Mouse (Mus musculus) midbrain, embryonic 14.5 days (tissue): ENCODE data around the gene Ifitm3. TPM values are rescaled to one million over a fixed set of nuclear protein-coding genes. Genes with fewer than 3 reads are reported as not detected.
"Not testable (repeated sequence)": the region's sequence is repeated elsewhere in the genome, so short reads cannot be mapped to it uniquely, and the experiment has no call there.

Experiments used
- ATAC-seq: fragments of 200-750 bp; cut with Nextera tagmentation; 2 replicates; pipeline ENCODE4 v1.8.0; 2017; ENCODE audit warnings: moderate number of reproducible peaks, moderate library complexity; ENCODE audit not compliant: low FRiP score, low TSS enrichment
- DNase-seq: peaks from one replicate; pipeline ENCODE4 v3.0.0-alpha.2; 2015
- H3K27ac ChIP-seq: fragments of 300-500 bp; sonication (generic); replicated peaks from 2 replicates; pipeline ENCODE4 v1.5.1; 2014; ENCODE audit warnings: mild to moderate bottlenecking, low read depth, low read length, moderate library complexity
- H3K27me3 ChIP-seq: fragments of 300-500 bp; sonication (generic); 2 replicates; pipeline ENCODE4 v1.6.1; 2014; ENCODE audit warnings: low read length, control low read depth, mixed read lengths; ENCODE audit not compliant: control insufficient read depth, insufficient read depth
- H3K36me3 ChIP-seq: fragments of 300-500 bp; sonication (generic); 2 replicates; pipeline ENCODE4 v1.6.1; 2014; ENCODE audit warnings: low read length, control low read depth; ENCODE audit not compliant: control insufficient read depth, insufficient read depth
- H3K4me1 ChIP-seq: fragments of 300-500 bp; sonication (generic); 2 replicates; pipeline ENCODE4 v1.6.1; 2014; ENCODE audit warnings: mild to moderate bottlenecking, antibody characterized with exemption, low read length, control low read depth; ENCODE audit not compliant: control insufficient read depth, insufficient read depth
- H3K4me2 ChIP-seq: fragments of 300-500 bp; sonication (generic); 2 replicates; pipeline ENCODE4 v1.6.1; 2014; ENCODE audit warnings: mild to moderate bottlenecking, low read length, moderate library complexity
- H3K4me3 ChIP-seq: fragments of 300-500 bp; sonication (generic); replicated peaks from 2 replicates; pipeline ENCODE4 v1.5.1; 2014; ENCODE audit warnings: low read depth, low read length
- H3K9ac ChIP-seq: fragments of 300-500 bp; sonication (generic); replicated peaks from 2 replicates; pipeline ENCODE4 v1.6.1; 2014; ENCODE audit warnings: mild to moderate bottlenecking, low read length, moderate library complexity
- H3K9me3 ChIP-seq: fragments of 300-500 bp; sonication (generic); 2 replicates; pipeline ENCODE4 v1.6.1; 2016; ENCODE audit warnings: low read length, control low read depth, mixed read lengths; ENCODE audit not compliant: control insufficient read depth
- WGBS: fragments of 180-500 bp; shearing (Covaris S2); extraction: QIAGEN DNeasy Blood & Tissue Kit; methylation state at CpG from one replicate; pipeline ENCODE4 v1.1.7; 2014; 5-methylcytosine and 5-hydroxymethylcytosine counted together
- polyA plus RNA-seq: library from polyadenylated mRNA; unstranded; fragments of >200 nt; fragmentation: Nextera tagmentation; extraction: Ambion mirVana; gene quantifications from 2 replicates; pipeline ENCODE4 v1.2.1, GENCODE M21; 2014

Gene Ifitm3
- polyA plus RNA-seq, 1 experiment from 2014 or later = 66.5 TPM

- Histone ChIP-seq H3K27me3 (no peaks in the 10 kb centered on the region), H3K4me3 (no peak overlapping the region), H3K9ac (no peak overlapping the region), H3K4me2 (no peak overlapping the region), H3K27ac (peak overlapping the region; percentile 57; the same call in 1 of the 2 replicates), H3K9me3 (no peaks in the 10 kb centered on the region), H3K36me3 (no peaks in the 10 kb centered on the region), H3K4me1 (no peaks in the 10 kb centered on the region)
- WGBS = 32% methylated on average over 6 of the region's 9 CpGs
- DNase-seq (peak; percentile 15), ATAC-seq (no peak)
These were observed 30.5 kb upstream of the Ifitm3 start for GRCm38 (mm10) chr7:141040867-141041606.

- Histone ChIP-seq H3K4me2 (no peak overlapping the region), H3K9me3 (no peaks in the 10 kb centered on the region), H3K36me3 (no peaks in the 10 kb centered on the region), H3K27me3 (no peaks in the 10 kb centered on the region), H3K9ac (no peak overlapping the region), H3K27ac (no peak overlapping the region), H3K4me1 (no peaks in the 10 kb centered on the region), H3K4me3 (no peak overlapping the region)
- 92% methylated on average over 4 of the region's 4 CpGs for WGBS
- no peak for ATAC-seq
- DNase-seq = no peak
These were observed 29.0 kb upstream of the Ifitm3 start for GRCm38 (mm10) chr7:141039386-141040107.

GRCm38 (mm10) chr7:141038090-141039032 lies 27.8 kb upstream of the Ifitm3 start:
- no peak for DNase-seq
- 88% methylated on average over 20 of the region's 21 CpGs for WGBS
- H3K9ac ChIP-seq = no peak overlapping the region

GRCm38 (mm10) chr7:141036624-141037023 lies 26.1 kb upstream of the Ifitm3 start:
- ATAC-seq, H3K4me2 ChIP-seq, H3K36me3 ChIP-seq, H3K27me3 ChIP-seq, H3K27ac ChIP-seq, H3K4me3 ChIP-seq, H3K9ac ChIP-seq, H3K9me3 ChIP-seq, H3K4me1 ChIP-seq, DNase-seq: not testable (repeated sequence)
- WGBS = 89% methylated on average over 1 of the region's 2 CpGs

More at GRCm38 (mm10) chr7:141038090-141039032, 27.8 kb upstream of the Ifitm3 start:
- Histone ChIP-seq H3K9me3 (no peaks in the 10 kb centered on the region), H3K27me3 (no peaks in the 10 kb centered on the region), H3K4me3 (no peak overlapping the region), H3K27ac (no peak overlapping the region), H3K4me1 (no peaks in the 10 kb centered on the region), H3K4me2 (no peak overlapping the region), H3K36me3 (no peaks in the 10 kb centered on the region)
- no peak for ATAC-seq

GRCm38 (mm10) chr7:141032458-141033167 lies 22.0 kb upstream of the Ifitm3 start:
- Histone ChIP-seq H3K36me3 (no peaks in the 10 kb centered on the region), H3K9me3 (no peaks in the 10 kb centered on the region), H3K9ac (no peak overlapping the region), H3K27me3 (no peaks in the 10 kb centered on the region), H3K4me2 (no peak overlapping the region), H3K4me1 (no peaks in the 10 kb centered on the region), H3K27ac (no peak overlapping the region), H3K4me3 (no peak overlapping the region)
- 81% methylated on average over 9 of the region's 9 CpGs for WGBS
- DNase-seq (no peak), ATAC-seq (no peak)

- no peaks in the 10 kb centered on the region for H3K9me3 ChIP-seq
- peaks cover 6% of the 10 kb centered on the region for H3K4me1 ChIP-seq
- 40% methylated on average over 3 of the region's 3 CpGs for WGBS
- no peak overlapping the region for H3K27ac ChIP-seq
- no peak overlapping the region for H3K4me3 ChIP-seq
- H3K4me2 ChIP-seq = no peak overlapping the region
- H3K9ac ChIP-seq = no peak overlapping the region
- H3K36me3 ChIP-seq = no peaks in the 10 kb centered on the region
- ATAC-seq (no peak), DNase-seq (no peak)
- H3K27me3 ChIP-seq = no peaks in the 10 kb centered on the region
These were observed 19.8 kb upstream of the Ifitm3 start for GRCm38 (mm10) chr7:141030390-141030789.

- ATAC-seq (no peak), DNase-seq (no peak)
- Histone ChIP-seq H3K4me3 (no peak within 1 kb of the TSS), H3K9me3 (no peaks in the 10 kb centered on the region), H3K27me3 (no peaks in the 10 kb centered on the region), H3K9ac (no peak within 1 kb of the TSS), H3K4me1 (peaks cover 11% of the 10 kb centered on the region), H3K4me2 (no peak within 1 kb of the TSS), H3K27ac (no peak within 1 kb of the TSS), H3K36me3 (no peaks in the 10 kb centered on the region)
- 98% methylated on average over 2 of the region's 2 CpGs for WGBS
These were observed 18.3 kb upstream of the Ifitm3 start, which contains the start of gene Gm17387 for GRCm38 (mm10) chr7:141028831-141029230. Gene Gm17387 (plus strand): TSS chr7:141029131.

GRCm38 (mm10) chr7:141026740-141027098 lies 16.1 kb upstream of the Ifitm3 start:
- H3K27me3 ChIP-seq = no peaks in the 10 kb centered on the region
- peak overlapping the region; percentile 27; the same call in 1 of the 2 replicates for H3K27ac ChIP-seq
- DNase-seq (no peak), ATAC-seq (no peak)
- H3K4me3 ChIP-seq = no peak overlapping the region
- no peak overlapping the region for H3K9ac ChIP-seq
- no peaks in the 10 kb centered on the region for H3K9me3 ChIP-seq
- 49% methylated on average over 5 of the region's 5 CpGs for WGBS
- H3K4me2 ChIP-seq = no peak overlapping the region
- H3K36me3 ChIP-seq = no peaks in the 10 kb centered on the region
- H3K4me1 ChIP-seq = peaks cover 11% of the 10 kb centered on the region
